In the genomic region with DNA sequence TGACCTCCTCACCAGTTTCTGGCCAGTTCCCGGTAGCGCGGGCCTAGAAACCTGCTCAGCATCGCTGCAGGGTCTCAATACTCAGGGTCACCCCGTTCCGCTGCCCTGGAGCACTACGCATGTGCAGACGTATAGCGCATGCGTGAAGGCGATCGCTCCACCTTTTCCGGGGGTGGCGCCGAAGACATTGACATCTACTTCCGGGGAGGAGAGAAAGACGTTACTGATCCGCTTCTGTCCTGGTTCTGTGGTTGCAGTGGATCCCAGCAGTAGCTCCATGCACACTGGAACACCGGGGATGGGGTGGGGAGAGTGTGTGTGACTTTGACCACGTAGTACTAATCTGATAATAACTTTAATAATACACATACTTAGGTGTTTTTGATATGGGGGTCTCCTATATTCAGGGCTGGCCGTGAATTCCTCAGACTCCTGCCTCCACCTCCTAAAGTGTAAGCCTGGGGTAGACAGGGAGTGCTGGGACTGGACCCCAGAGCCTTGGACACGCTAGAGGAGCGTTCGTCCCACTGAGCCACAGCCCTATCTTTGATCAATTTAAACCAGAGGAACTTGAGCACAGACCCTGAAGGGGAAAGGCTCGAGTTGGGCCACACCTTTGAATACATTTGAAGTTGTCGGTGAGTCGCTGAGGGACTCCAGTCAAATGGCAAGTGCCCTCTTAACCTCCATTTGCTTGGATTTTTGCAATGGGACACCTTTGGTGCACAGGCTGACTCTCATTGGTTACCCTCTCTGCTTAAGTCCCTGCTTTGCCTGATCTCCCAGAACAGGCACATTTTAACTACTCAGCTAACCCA, we compare ENCODE assay signal across 8 mouse cellular contexts. TPM values are rescaled to one million over a fixed set of nuclear protein-coding genes. Genes with fewer than 3 reads are reported as not detected.
A peak's percentile ranks its signal among the peaks of the same experiment; 100 is the strongest.
DNase-seq lines count a peak whose midpoint lies in the region; ATAC-seq and TF ChIP-seq lines count a peak whose summit lies in the region.

TSS of gene Uqcr11 (minus strand) at position 147 of the 818 bp plus-strand sequence.

- H3K4me3 ChIP-seq in hindbrain, embryonic 14.5 days (replicated peaks; ENCODE audit: low read length): peak within 1 kb of the TSS; percentile 76

- peak within 1 kb of the TSS; percentile 96 for H3K4me2 ChIP-seq in hindbrain, embryonic 14.5 days (replicated peaks)

- 2% methylated on average over 27 of the region's 27 CpGs for WGBS in hindbrain, embryonic 14.5 days

- CTCF ChIA-PET in Patski (lab: Charles Lee): interaction anchor here (1.0 kb wide), 1 partner anchor 31 kb away, joined by 3 read pairs; no protein-coding TSS in a partner anchor

- POLR2A ChIA-PET in Patski (lab: Charles Lee): interaction anchor here (0.6 to 1.5 kb wide), 3 partner anchors 15 to 25 kb away, joined by 3 to 7 read pairs (median 4); no protein-coding TSS in a partner anchor

- H3K36me3 ChIP-seq in hindbrain, embryonic 14.5 days (replicated peaks; ENCODE audit: control insufficient read depth, insufficient read depth): peaks cover 46% of the 10 kb centered on the region

- peak within 1 kb of the TSS; percentile 88 for H3K27ac ChIP-seq in hindbrain, embryonic 14.5 days

- H3K9me3 ChIP-seq in hindbrain, embryonic 14.5 days (ENCODE audit: control insufficient read depth, low read length): no peaks in the 10 kb centered on the region

- ATAC-seq in Patski: peak; percentile 54
- peak; percentile 83 for ATAC-seq in hindbrain, embryonic 14.5 days (ENCODE audit: low FRiP score)

- peaks cover 21% of the 10 kb centered on the region for H3K4me1 ChIP-seq in hindbrain, embryonic 14.5 days (replicated peaks; ENCODE audit: control insufficient read depth, insufficient read depth, low read length)

- no peak for TF ChIP-seq CTCF in Patski (IDR thresholded peaks at IDR 0.05)

- DNase-seq in Patski (ENCODE audit: low read depth, low spot score): no peak
- DNase-seq in cerebellum, postnatal 14 days: peak; percentile 93 to 94
- peak; percentile 78 to 87 for DNase-seq in frontal cortex, postnatal 25 days (ENCODE audit: low spot score in 2 of 2)
- peak; percentile 93 for DNase-seq in hindbrain, embryonic 14.5 days (ENCODE audit: low spot score)
- DNase-seq in layer of hippocampus, postnatal 36 days: peak; percentile 90 to 93
- peak; percentile 96 for DNase-seq in lung, postnatal 36 days
- DNase-seq in retina, postnatal 1 day: peak; percentile 97
- DNase-seq in urinary bladder, adult 18-20 months (ENCODE audit: low spot score in 2 of 2): peak; percentile 91

- peak within 1 kb of the TSS; percentile 89 for H3K9ac ChIP-seq in hindbrain, embryonic 14.5 days

- H3K27me3 ChIP-seq in Patski: no peaks in the 10 kb centered on the region
- H3K27me3 ChIP-seq in hindbrain, embryonic 14.5 days (ENCODE audit: control insufficient read depth, insufficient read depth, low read length): no peaks in the 10 kb centered on the region

- in situ Hi-C loops in Patski (cut with MboI; ENCODE audit: low pct_unique_long_range_greater_than_20kb): no loop called here

RNA-seq across cellular contexts. Expression of gene Uqcr11, which starts in this region (rescaled TPM):
- 535 TPM for polyA plus RNA-seq in Patski (2021)
- 675 and 804 TPM in 2 replicates for polyA plus RNA-seq in hindbrain, embryonic 14.5 days (2014; fragmentation: Nextera tagmentation; extraction: Ambion mirVana)
- total RNA-seq in layer of hippocampus, postnatal 36 days (2021): 100 to 1,000 TPM; 443 to 467 TPM
